Mouse (Mus musculus) CH12.LX (cell line): ENCODE measurements around the gene Gimap3. TPM values are rescaled to one million over a fixed set of nuclear protein-coding genes. Genes with fewer than 3 reads are reported as not detected.

Experiments used
- DNase-seq: peaks from one replicate; pipeline ENCODE4 v3.0.0-alpha.2; 2013; ENCODE audit errors: extremely low read depth
- H3K27ac ChIP-seq: 2 replicates; pipeline ENCODE4 v1.5.1; 2012; ENCODE audit warnings: low read depth, mild to moderate bottlenecking, control low read depth, moderate library complexity; ENCODE audit not compliant: insufficient read depth
- H3K27me3 ChIP-seq: replicated peaks from 2 replicates; pipeline ENCODE3; 2012; ENCODE audit warnings: inconsistent platforms
- H3K36me3 ChIP-seq, 2 experiments: replicated peaks in 1 of 2; 2 replicates each; pipeline versions ENCODE3 to v1.6.1; 2012; ENCODE audit warnings: inconsistent platforms in 1 of 2, low read length in 1 of 2, mild to moderate bottlenecking in 1 of 2, mixed read lengths in 1 of 2, moderate library complexity in 1 of 2; ENCODE audit not compliant: control insufficient read depth in 1 of 2, insufficient read depth in 1 of 2
- H3K4me1 ChIP-seq, 2 experiments: 2 replicates each; pipeline ENCODE4 v1.6.1; 2012; ENCODE audit warnings: inconsistent platforms in 1 of 2, moderate library complexity in 1 of 2; ENCODE audit not compliant: insufficient read depth in 2 of 2, control insufficient read depth in 1 of 2
- H3K4me2 ChIP-seq: 2 replicates; pipeline ENCODE4 v1.6.1; 2012; ENCODE audit warnings: low read depth, mild to moderate bottlenecking, control low read depth; ENCODE audit not compliant: poor library complexity, insufficient read depth, severe bottlenecking
- H3K4me3 ChIP-seq, 3 experiments: fragments of 150-350 bp in 1 of 3; sonication (generic) in 1 of 3; replicated peaks in 1 of 3; 2 replicates each; pipeline versions ENCODE3 to v1.5.1; 2011 to 2012; ENCODE audit warnings: low read depth in 2 of 3, low read length in 2 of 3, mild to moderate bottlenecking in 2 of 3, moderate library complexity in 2 of 3, control low read depth in 1 of 3, improper control_type of control experiment in 1 of 3, inconsistent platforms in 1 of 3, mixed read lengths in 1 of 3; ENCODE audit not compliant: poor library complexity in 1 of 3
- H3K79me2 ChIP-seq: replicated peaks from 2 replicates; pipeline ENCODE4 v1.6.1; 2012; ENCODE audit warnings: mild to moderate bottlenecking, moderate library complexity; ENCODE audit not compliant: control insufficient read depth, poor library complexity, insufficient read depth, severe bottlenecking; ENCODE audit errors: extremely low read depth
- H3K9ac ChIP-seq: 2 replicates; pipeline ENCODE4 v1.6.1; 2012; ENCODE audit warnings: low read depth, mild to moderate bottlenecking, control low read depth, moderate library complexity; ENCODE audit not compliant: insufficient read depth
- H3K9me3 ChIP-seq: replicated peaks from 2 replicates; pipeline ENCODE3; 2012; ENCODE audit warnings: low read length, inconsistent platforms, mixed read lengths
- BHLHE40 ChIP-seq: IDR thresholded peaks from 2 replicates; pipeline ENCODE4 v1.6.1; 2011; ENCODE audit warnings: mild to moderate bottlenecking, low read depth, low read length, improper control_type of control experiment
- CHD1 ChIP-seq: IDR thresholded peaks from 2 replicates; pipeline ENCODE4 v1.6.1; 2012; ENCODE audit warnings: low read depth, low read length, improper control_type of control experiment, inconsistent platforms
- CHD2 ChIP-seq: IDR thresholded peaks from 2 replicates; pipeline ENCODE4 v1.6.1; 2011; ENCODE audit warnings: low read length, improper control_type of control experiment
- CTCF ChIP-seq, 2 experiments: IDR thresholded peaks in 1 of 2; conservative IDR thresholded peaks in 1 of 2; 2 replicates each; pipeline ENCODE4 v1.5.1; 2011 to 2012; ENCODE audit warnings: low read depth in 2 of 2, low read length in 2 of 2, improper control_type of control experiment in 1 of 2, inconsistent platforms in 1 of 2, mild to moderate bottlenecking in 1 of 2, moderate library complexity in 1 of 2
- EP300 ChIP-seq: IDR thresholded peaks from 2 replicates; pipeline ENCODE4 v1.6.1; 2011; ENCODE audit warnings: low read length, improper control_type of control experiment
- ETS1 ChIP-seq: conservative IDR thresholded peaks from 2 replicates; pipeline ENCODE4 v1.6.1; 2012; ENCODE audit warnings: low read depth, mild to moderate bottlenecking, inconsistent platforms, low read length, improper control_type of control experiment, moderate library complexity
- GABPA ChIP-seq: IDR thresholded peaks from 2 replicates; pipeline ENCODE4 v1.6.1; 2012; ENCODE audit warnings: low read depth, low read length, improper control_type of control experiment, inconsistent platforms; ENCODE audit not compliant: insufficient replicate concordance
- IRF4 ChIP-seq: IDR thresholded peaks from 2 replicates; pipeline ENCODE4 v1.6.1; 2014; ENCODE audit warnings: low read depth, mild to moderate bottlenecking, inconsistent platforms, low read length, improper control_type of control experiment
- JUN ChIP-seq: IDR thresholded peaks from 2 replicates; pipeline ENCODE4 v1.6.1; 2011; ENCODE audit warnings: low read depth, mild to moderate bottlenecking, low read length, improper control_type of control experiment, moderate library complexity; ENCODE audit not compliant: insufficient read depth
- JUND ChIP-seq: conservative IDR thresholded peaks from 2 replicates; pipeline ENCODE4 v1.6.1; 2011; ENCODE audit warnings: low read depth, low read length, improper control_type of control experiment
- MAX ChIP-seq: IDR thresholded peaks from 2 replicates; pipeline ENCODE4 v1.6.1; 2011; ENCODE audit warnings: low read length, improper control_type of control experiment
- MAZ ChIP-seq: IDR thresholded peaks from 2 replicates; pipeline ENCODE4 v1.6.1; 2012; ENCODE audit warnings: low read depth, mild to moderate bottlenecking, inconsistent platforms, low read length, improper control_type of control experiment, moderate library complexity
- MXI1 ChIP-seq: IDR thresholded peaks from 2 replicates; pipeline ENCODE4 v1.6.1; 2011; ENCODE audit warnings: mild to moderate bottlenecking, low read depth, low read length, improper control_type of control experiment
- MYC ChIP-seq: IDR thresholded peaks from 2 replicates; pipeline ENCODE4 v1.6.1; 2011; ENCODE audit warnings: low read depth, mild to moderate bottlenecking, improper control_type of control experiment, low read length
- NELFE ChIP-seq: IDR thresholded peaks from 2 replicates; pipeline ENCODE4 v1.6.1; 2011; ENCODE audit warnings: low read depth, low read length, improper control_type of control experiment
- POLR2AphosphoS2 ChIP-seq: IDR thresholded peaks from 2 replicates; pipeline ENCODE4 v1.6.1; 2011; ENCODE audit warnings: low read depth, low read length, improper control_type of control experiment
- RAD21 ChIP-seq: IDR thresholded peaks from 2 replicates; pipeline ENCODE4 v1.6.1; 2011; ENCODE audit warnings: low read depth, mild to moderate bottlenecking, low read length, improper control_type of control experiment, moderate library complexity
- SMC3 ChIP-seq: IDR thresholded peaks from 2 replicates; pipeline ENCODE4 v1.6.1; 2011; ENCODE audit warnings: low read depth, low read length, improper control_type of control experiment
- TCF12 ChIP-seq: IDR thresholded peaks from 2 replicates; pipeline ENCODE4 v1.6.1; 2014; ENCODE audit warnings: low read depth, mild to moderate bottlenecking, inconsistent platforms, low read length, improper control_type of control experiment
- UBTF ChIP-seq: IDR thresholded peaks from 2 replicates; pipeline ENCODE4 v1.6.1; 2012; ENCODE audit warnings: low read depth, mild to moderate bottlenecking, inconsistent platforms, low read length, improper control_type of control experiment, moderate library complexity
- USF1 ChIP-seq: IDR thresholded peaks from 2 replicates; pipeline ENCODE4 v1.6.1; 2014; ENCODE audit warnings: low read depth, mild to moderate bottlenecking, inconsistent platforms, low read length, improper control_type of control experiment
- USF2 ChIP-seq: conservative IDR thresholded peaks from 2 replicates; pipeline ENCODE4 v1.6.1; 2011; ENCODE audit warnings: low read depth, low read length, improper control_type of control experiment
- ZC3H11A ChIP-seq: IDR thresholded peaks from 2 replicates; pipeline ENCODE4 v1.6.1; 2012; ENCODE audit warnings: low read depth, mild to moderate bottlenecking, inconsistent platforms, low read length, improper control_type of control experiment
- ZKSCAN1 ChIP-seq: IDR thresholded peaks from 2 replicates; pipeline ENCODE4 v1.6.1; 2012; ENCODE audit warnings: low read depth, inconsistent platforms, low read length, improper control_type of control experiment, borderline replicate concordance
- dilution Hi-C: fragments of 300-500 bp; cut with MboI; formaldehyde crosslinking; loops from 2 replicates; pipeline ENCODE4 v1.14.3; 2020; ENCODE audit warnings: low sequenced_read_pairs; ENCODE audit not compliant: extremely low pct_unique_long_range_greater_than_20kb, extremely low pct_ligation_motif_present
- in situ Hi-C: fragments of 300-500 bp; cut with MboI; formaldehyde crosslinking; loops from 3 replicates; pipeline ENCODE4 v1.14.3; 2019; ENCODE audit warnings: low sequenced_read_pairs, low pct_ligation_motif_present, low pct_unique_long_range_greater_than_20kb, mixed read lengths
- polyA plus RNA-seq: library from polyadenylated mRNA; unstranded; fragments of >175 nt; gene quantifications from 2 replicates; pipeline ENCODE4 v1.2.1, GENCODE M21; 2012; ENCODE audit warnings: low read depth; ENCODE audit not compliant: insufficient read length
- total RNA-seq, 2 experiments: library from RNA; depleted of rRNA; stranded (reverse); fragments of 300-350 nt in 1 of 2; fragments of >200 nt in 1 of 2; gene quantifications; 2 replicates each; pipeline ENCODE4 v1.2.3; 2012 to 2014

Gene Gimap3
- total and polyA plus RNA-seq, 3 experiments = 10.8 to 28.2 (median 17.7) TPM

DNA sequence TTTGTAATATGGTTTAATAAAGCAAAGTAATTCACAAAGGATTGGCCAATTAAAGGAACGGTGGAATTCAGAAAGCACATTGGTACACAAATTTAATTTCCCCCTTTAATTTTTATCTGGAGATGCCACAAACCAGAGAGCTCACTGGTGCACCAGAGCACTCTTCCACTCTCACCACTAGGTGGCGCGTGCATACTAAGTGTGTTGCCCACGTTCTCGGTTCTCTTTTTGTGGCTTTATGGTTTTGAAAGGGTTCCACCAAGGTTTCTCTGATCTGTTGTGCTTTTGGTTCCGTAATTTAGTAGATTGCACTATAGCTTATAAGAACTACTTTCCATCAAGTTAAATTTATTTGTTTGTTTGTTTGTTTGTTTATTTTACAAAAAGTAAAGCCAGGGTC lies 47.2 kb upstream of the Gimap3 start:
- in situ Hi-C loops (no loop called here), dilution Hi-C loops (no loop called here)
- Histone ChIP-seq H3K4me1 (peaks cover 2 to 8% of the 10 kb centered on the region in 2 experiments; a peak in 2 of 4 replicates), H3K27me3 (no peaks in the 10 kb centered on the region), H3K4me3 (no peak overlapping the region), H3K9me3 (peaks cover 5% of the 10 kb centered on the region), H3K27ac (no peak overlapping the region), H3K79me2 (no peaks in the 10 kb centered on the region), H3K9ac (no peak overlapping the region), H3K36me3 (no peaks in the 10 kb centered on the region), H3K4me2 (peak overlapping the region; percentile 64; the same call in 1 of the 2 replicates)
- TF ChIP-seq USF1 (no peak), NELFE (no peak), CHD2 (no peak), MYC (peak; percentile 60; the same call in 1 of the 2 replicates), CTCF (conservative IDR thresholded peaks at IDR 0.05 in 1 of 2, IDR thresholded peaks at IDR 0.05 in 1 of 2; ENCODE audit: low read depth in 2 of 2, low read length in 2 of 2) (peak; percentile 85 to 97), RAD21 (peak; percentile 90), BHLHE40 (peak; percentile 62), POLR2AphosphoS2 (no peak), ZKSCAN1 (no peak), USF2 (no peak), JUND (peak; percentile 32; the same call in 1 of the 2 replicates), SMC3 (peak; percentile 89), ZC3H11A (no peak; the same call in 1 of the 2 replicates), UBTF (no peak), MAX (0 out of 2 replicates have a peak, but pooled peaks have one; percentile 13), TCF12 (no peak), JUN (no peak), IRF4 (peak; percentile 99), EP300 (peak; percentile 96), MXI1 (no peak), MAZ (no peak)
- DNase-seq = peak; percentile 96

DNA sequence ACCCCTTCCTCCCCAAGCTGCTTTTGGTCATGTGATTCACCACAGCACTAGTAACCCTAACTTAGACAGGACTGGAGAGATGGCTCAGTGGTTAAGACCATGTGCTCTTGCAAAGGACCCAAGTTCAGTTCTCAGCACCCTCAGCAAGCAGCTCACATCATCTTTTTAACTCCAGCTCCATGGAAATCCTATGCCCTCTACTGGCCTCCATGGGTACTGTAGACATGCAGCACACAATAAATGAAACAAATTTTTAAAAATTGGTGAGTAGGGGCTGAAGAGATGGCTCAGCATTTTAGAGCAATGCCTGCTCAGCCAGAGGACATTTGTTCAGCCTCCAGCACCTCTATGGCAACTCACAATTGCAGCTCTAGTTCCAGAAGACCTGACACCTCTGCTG lies 44.4 kb upstream of the Gimap3 start:
- Histone ChIP-seq H3K27ac (no peak overlapping the region), H3K79me2 (no peaks in the 10 kb centered on the region), H3K9me3 (peaks cover 5% of the 10 kb centered on the region), H3K36me3 (no peaks in the 10 kb centered on the region), H3K4me2 (no peak overlapping the region), H3K27me3 (no peaks in the 10 kb centered on the region), H3K4me1 (peaks cover 2 to 8% of the 10 kb centered on the region in 2 experiments; a peak in 2 of 4 replicates), H3K9ac (no peak overlapping the region), H3K4me3 (no peak overlapping the region)
- in situ Hi-C loops = no loop called here
- TF ChIP-seq ETS1 (no peak), GABPA (no peak), RAD21 (peak; percentile 32), SMC3 (peak; percentile 38), CTCF (conservative IDR thresholded peaks at IDR 0.05 in 1 of 2, IDR thresholded peaks at IDR 0.05 in 1 of 2; ENCODE audit: low read depth in 2 of 2, low read length in 2 of 2) (peak; percentile 53 to 58), CHD1 (no peak)
- dilution Hi-C loops = no loop called here
- no peak for DNase-seq
